Mouse (Mus musculus): ENCODE measurements at regions not wholly inside any gene's neighbourhood (a gene's known extent, or its start where the extent isn't known, plus 50 kb on each side); places are given as distances from the start of the nearest gene placed in this dataset.

- Histone ChIP-seq H3K4me3 (replicated peaks in 1 of 3; ENCODE audit: low read depth in 2 of 3, low read length in 2 of 3, poor library complexity in 1 of 3) (no peak overlapping the region), H3K27me3 (replicated peaks) (no peaks in the 10 kb centered on the region), H3K4me2 (ENCODE audit: insufficient read depth, low read depth, poor library complexity, severe bottlenecking) (no peak overlapping the region), H3K9ac (ENCODE audit: insufficient read depth, low read depth) (no peak overlapping the region), H3K27ac (ENCODE audit: insufficient read depth, low read depth) (no peak overlapping the region), H3K36me3 (replicated peaks in 1 of 2; ENCODE audit: control insufficient read depth in 1 of 2, insufficient read depth in 1 of 2, low read length in 1 of 2) (no peaks in the 10 kb centered on the region), H3K79me2 (replicated peaks; ENCODE audit: control insufficient read depth, extremely low read depth, insufficient read depth, poor library complexity, severe bottlenecking) (no peaks in the 10 kb centered on the region), H3K9me3 (replicated peaks; ENCODE audit: low read length) (peaks cover 48% of the 10 kb centered on the region), H3K4me1 (ENCODE audit: control insufficient read depth in 1 of 2, insufficient read depth in 2 of 2) (no peaks in the 10 kb centered on the region)
- in situ Hi-C loops (cut with MboI; ENCODE audit: low pct_ligation_motif_present, low pct_unique_long_range_greater_than_20kb, low sequenced_read_pairs), result no loop called here
- TF ChIP-seq PAX5 (IDR thresholded peaks at IDR 0.05; ENCODE audit: low read length) (no peak), ZMIZ1 (IDR thresholded peaks at IDR 0.05; ENCODE audit: low read depth, low read length) (no peak), MYC (IDR thresholded peaks at IDR 0.05; ENCODE audit: low read depth, low read length) (no peak), MEF2A (IDR thresholded peaks at IDR 0.05; ENCODE audit: borderline replicate concordance, low read depth, low read length) (no peak)
- dilution Hi-C loops (cut with MboI; ENCODE audit: extremely low pct_ligation_motif_present, extremely low pct_unique_long_range_greater_than_20kb, low sequenced_read_pairs), result no loop called here
- DNase-seq (ENCODE audit: extremely low read depth), result no peak
Observed at GRCm38 (mm10) chr12:45439745-45440144, 365.2 kb upstream of the Stxbp6 start.

- dilution Hi-C loops (cut with MboI; ENCODE audit: extremely low pct_ligation_motif_present, extremely low pct_unique_long_range_greater_than_20kb, low sequenced_read_pairs) (no loop called here), in situ Hi-C loops (cut with MboI; ENCODE audit: low pct_ligation_motif_present, low pct_unique_long_range_greater_than_20kb, low sequenced_read_pairs) (no loop called here)
- Histone ChIP-seq H3K9me3 (replicated peaks; ENCODE audit: low read length) (peaks cover 43% of the 10 kb centered on the region), H3K27me3 (replicated peaks) (no peaks in the 10 kb centered on the region), H3K4me1 (ENCODE audit: control insufficient read depth in 1 of 2, insufficient read depth in 2 of 2) (no peaks in the 10 kb centered on the region), H3K27ac (ENCODE audit: insufficient read depth, low read depth) (no peak overlapping the region), H3K79me2 (replicated peaks; ENCODE audit: control insufficient read depth, extremely low read depth, insufficient read depth, poor library complexity, severe bottlenecking) (no peaks in the 10 kb centered on the region), H3K4me2 (ENCODE audit: insufficient read depth, low read depth, poor library complexity, severe bottlenecking) (no peak overlapping the region), H3K4me3 (replicated peaks in 1 of 3; ENCODE audit: low read depth in 2 of 3, low read length in 2 of 3, poor library complexity in 1 of 3) (no peak overlapping the region), H3K9ac (ENCODE audit: insufficient read depth, low read depth) (no peak overlapping the region), H3K36me3 (replicated peaks in 1 of 2; ENCODE audit: control insufficient read depth in 1 of 2, insufficient read depth in 1 of 2, low read length in 1 of 2) (no peaks in the 10 kb centered on the region)
- TF ChIP-seq ZNF384 (IDR thresholded peaks at IDR 0.05; ENCODE audit: low read depth, low read length) (no peak), ZKSCAN1 (IDR thresholded peaks at IDR 0.05; ENCODE audit: borderline replicate concordance, low read depth, low read length) (no peak), ZMIZ1 (IDR thresholded peaks at IDR 0.05; ENCODE audit: low read depth, low read length) (no peak), E2F4 (IDR thresholded peaks at IDR 0.05; ENCODE audit: insufficient replicate concordance, low read depth, low read length) (no peak), ZC3H11A (IDR thresholded peaks at IDR 0.05; ENCODE audit: low read depth, low read length) (no peak), EP300 (IDR thresholded peaks at IDR 0.05; ENCODE audit: low read length) (no peak), MXI1 (IDR thresholded peaks at IDR 0.05; ENCODE audit: low read depth, low read length) (no peak), IRF4 (IDR thresholded peaks at IDR 0.05; ENCODE audit: low read depth, low read length) (no peak), CHD1 (IDR thresholded peaks at IDR 0.05; ENCODE audit: low read depth, low read length) (no peak), JUN (IDR thresholded peaks at IDR 0.05; ENCODE audit: insufficient read depth, low read depth, low read length) (no peak)
- DNase-seq (ENCODE audit: extremely low read depth), result no peak
Observed at GRCm38 (mm10) chr12:45437271-45437670, 362.8 kb upstream of the Stxbp6 start.

DNA sequence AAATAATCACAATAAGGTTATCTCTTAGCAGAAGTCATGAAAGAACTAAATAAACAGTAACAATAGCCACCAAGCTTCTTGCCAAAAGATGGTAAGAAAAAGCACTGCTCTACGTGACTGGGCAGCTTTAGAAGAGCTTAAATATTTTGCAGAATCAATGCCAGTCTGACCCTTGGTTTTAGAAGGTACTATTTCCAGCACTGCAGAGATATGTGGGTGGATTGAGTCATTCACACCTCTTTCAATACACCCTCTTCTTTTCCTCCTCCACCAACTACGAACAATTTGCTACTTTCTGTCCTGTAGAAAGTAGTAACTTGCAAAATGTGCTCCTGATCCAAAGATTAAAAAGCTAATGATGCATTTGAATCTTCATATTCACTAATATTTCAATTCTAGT, 324.9 kb upstream of the Stxbp6 start:
- Histone ChIP-seq H3K27me3 (replicated peaks) (no peaks in the 10 kb centered on the region), H3K4me1 (ENCODE audit: control insufficient read depth in 1 of 2, insufficient read depth in 2 of 2) (no peaks in the 10 kb centered on the region), H3K4me3 (replicated peaks in 1 of 3; ENCODE audit: low read depth in 2 of 3, low read length in 2 of 3, poor library complexity in 1 of 3) (no peak overlapping the region), H3K27ac (ENCODE audit: insufficient read depth, low read depth) (no peak overlapping the region), H3K9ac (ENCODE audit: insufficient read depth, low read depth) (no peak overlapping the region), H3K9me3 (replicated peaks; ENCODE audit: low read length) (peaks cover 25% of the 10 kb centered on the region), H3K79me2 (replicated peaks; ENCODE audit: control insufficient read depth, extremely low read depth, insufficient read depth, poor library complexity, severe bottlenecking) (no peaks in the 10 kb centered on the region), H3K4me2 (ENCODE audit: insufficient read depth, low read depth, poor library complexity, severe bottlenecking) (no peak overlapping the region), H3K36me3 (replicated peaks in 1 of 2; ENCODE audit: control insufficient read depth in 1 of 2, insufficient read depth in 1 of 2, low read length in 1 of 2) (no peaks in the 10 kb centered on the region)
- in situ Hi-C loops (cut with MboI; ENCODE audit: low pct_ligation_motif_present, low pct_unique_long_range_greater_than_20kb, low sequenced_read_pairs) (no loop called here), dilution Hi-C loops (cut with MboI; ENCODE audit: extremely low pct_ligation_motif_present, extremely low pct_unique_long_range_greater_than_20kb, low sequenced_read_pairs) (no loop called here)
- TF ChIP-seq ZMIZ1 (IDR thresholded peaks at IDR 0.05; ENCODE audit: low read depth, low read length) (no peak), PAX5 (IDR thresholded peaks at IDR 0.05; ENCODE audit: low read length) (no peak), TCF12 (IDR thresholded peaks at IDR 0.05; ENCODE audit: low read depth, low read length) (no peak), MAFK (IDR thresholded peaks at IDR 0.05; ENCODE audit: insufficient replicate concordance, low read length) (no peak), POLR2AphosphoS2 (IDR thresholded peaks at IDR 0.05; ENCODE audit: low read depth, low read length) (no peak), MYC (IDR thresholded peaks at IDR 0.05; ENCODE audit: low read depth, low read length) (no peak), ELF1 (IDR thresholded peaks at IDR 0.05; ENCODE audit: low read depth, low read length) (no peak), NRF1 (IDR thresholded peaks at IDR 0.05; ENCODE audit: low read depth, low read length) (no peak), CHD1 (IDR thresholded peaks at IDR 0.05; ENCODE audit: low read depth, low read length) (no peak), ZKSCAN1 (IDR thresholded peaks at IDR 0.05; ENCODE audit: borderline replicate concordance, low read depth, low read length) (no peak), SMC3 (IDR thresholded peaks at IDR 0.05; ENCODE audit: low read depth, low read length) (no peak), ZC3H11A (IDR thresholded peaks at IDR 0.05; ENCODE audit: low read depth, low read length) (no peak), CHD2 (IDR thresholded peaks at IDR 0.05; ENCODE audit: low read length) (no peak), GABPA (IDR thresholded peaks at IDR 0.05; ENCODE audit: insufficient replicate concordance, low read depth, low read length) (no peak), E2F4 (IDR thresholded peaks at IDR 0.05; ENCODE audit: insufficient replicate concordance, low read depth, low read length) (no peak), JUND (conservative IDR thresholded peaks at IDR 0.05; ENCODE audit: low read depth, low read length) (no peak), SIN3A (IDR thresholded peaks at IDR 0.05; ENCODE audit: low read length) (no peak), JUN (IDR thresholded peaks at IDR 0.05; ENCODE audit: insufficient read depth, low read depth, low read length) (no peak)
- no peak for DNase-seq (ENCODE audit: extremely low read depth)

Measured in CH12.LX (cell line).